Mouse (Mus musculus) heart, embryonic 10.5 days (tissue): ENCODE data around the gene Arhgap19. TPM values are rescaled to one million over a fixed set of nuclear protein-coding genes. Genes with fewer than 3 reads are reported as not detected.

Experiments
- DNase-seq: peaks from one replicate; pipeline ENCODE4 v3.0.0-alpha.2; 2017; ENCODE audit warnings: low spot score
- H3K27ac ChIP-seq: fragments of 300-500 bp; sonication (generic); 2 replicates; pipeline ENCODE4 v1.5.1; 2016; ENCODE audit warnings: mild to moderate bottlenecking
- H3K27me3 ChIP-seq: fragments of 300-500 bp; sonication (generic); 2 replicates; pipeline ENCODE4 v1.6.1; 2016; ENCODE audit warnings: mild to moderate bottlenecking; ENCODE audit not compliant: poor library complexity, insufficient read depth, severe bottlenecking
- H3K36me3 ChIP-seq: fragments of 300-500 bp; sonication (generic); 2 replicates; pipeline ENCODE4 v1.6.1; 2016; ENCODE audit warnings: mild to moderate bottlenecking, moderate library complexity
- H3K4me1 ChIP-seq: fragments of 300-500 bp; sonication (generic); 2 replicates; pipeline ENCODE4 v1.6.1; 2016; ENCODE audit warnings: mild to moderate bottlenecking
- H3K4me3 ChIP-seq: fragments of 300-500 bp; sonication (generic); 2 replicates; pipeline ENCODE4 v1.5.1; 2016; ENCODE audit warnings: mild to moderate bottlenecking, moderate library complexity
- H3K9me3 ChIP-seq: fragments of 300-500 bp; sonication (generic); 2 replicates; pipeline ENCODE4 v1.6.1; 2016; ENCODE audit warnings: mild to moderate bottlenecking, moderate library complexity
- WGBS: fragments of 180-500 bp; shearing (Covaris S2); methylation state at CpG from one replicate; pipeline ENCODE4 v1.1.7; 2016; 5-methylcytosine and 5-hydroxymethylcytosine counted together
- polyA plus RNA-seq: library from polyadenylated mRNA; unstranded; fragments of >200 nt; fragmentation: Nextera tagmentation; extraction: Ambion mirVana; gene quantifications from 2 replicates; pipeline ENCODE4 v1.2.1, GENCODE M21; 2016

Gene Arhgap19
- polyA plus RNA-seq, 1 experiment from 2014 or later, result 29.5 TPM

DNA sequence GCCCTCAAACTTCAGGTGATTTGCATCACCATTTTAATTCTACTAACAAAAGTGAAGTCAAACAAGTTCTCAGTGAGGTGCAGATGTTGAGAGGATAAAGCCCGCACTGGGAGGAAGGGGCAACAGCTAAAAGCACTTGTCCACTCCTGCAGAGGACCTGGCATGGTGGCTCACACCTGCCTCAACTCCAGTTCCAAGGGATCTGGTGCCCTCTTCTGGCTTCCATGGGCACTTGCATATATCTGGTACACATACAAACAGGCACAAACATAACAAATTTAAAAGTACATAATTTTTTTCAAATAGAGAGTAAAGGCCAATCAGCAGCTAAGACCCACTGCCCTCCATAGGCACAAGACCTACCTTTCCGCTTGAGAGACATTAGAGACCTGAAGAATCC, 10.5 kb downstream of the Arhgap19 start:
- Histone ChIP-seq H3K9me3 (no peaks in the 10 kb centered on the region), H3K4me1 (0 out of 2 replicates have a peak, but pooled peaks cover 6% of the 10 kb centered on the region), H3K36me3 (peaks cover 28% of the 10 kb centered on the region), H3K27ac (no peak overlapping the region), H3K4me3 (no peak overlapping the region), H3K27me3 (no peaks in the 10 kb centered on the region)
- DNase-seq, result no peak
- WGBS, result 86% methylated on average over 2 of the region's 2 CpGs

DNA sequence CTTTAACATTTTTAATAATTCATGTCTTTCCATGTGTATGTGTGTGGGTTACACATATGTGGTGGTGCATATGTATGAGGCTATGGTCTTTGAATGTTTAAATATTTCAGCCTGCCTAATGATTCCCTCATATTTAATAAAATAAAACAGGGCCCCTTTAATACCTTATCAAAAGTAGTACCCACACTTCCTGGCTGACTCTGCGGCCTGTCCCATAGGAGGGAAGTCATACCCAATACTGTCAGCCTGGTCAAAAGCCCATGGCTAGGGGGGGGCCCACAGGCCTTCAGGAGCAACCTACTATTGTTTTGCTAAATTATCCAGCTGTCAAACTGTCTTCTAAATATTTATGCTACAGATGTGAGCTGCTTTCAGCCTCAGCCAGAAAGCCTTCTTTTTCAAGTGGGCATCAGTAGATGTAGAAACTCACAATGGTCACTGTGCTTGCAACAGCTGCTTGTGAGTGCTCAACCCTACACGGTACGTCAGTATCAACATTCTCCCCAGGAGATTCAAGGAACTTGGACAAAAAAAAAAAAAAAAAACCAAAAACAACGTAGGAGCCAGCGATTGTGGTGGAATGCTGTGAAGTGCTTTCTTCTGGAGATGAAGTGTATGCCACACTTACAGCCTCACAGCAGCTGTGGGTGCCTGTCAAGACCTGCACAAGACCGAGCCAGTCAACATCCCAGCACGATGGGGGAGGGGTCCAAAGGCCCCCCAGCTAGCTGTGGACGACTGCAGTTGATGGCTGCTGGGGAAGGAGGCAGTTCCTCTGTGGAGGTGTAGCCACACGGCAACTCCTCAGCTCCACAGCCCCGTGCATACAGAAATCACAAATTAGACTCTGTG, 12.5 kb downstream of the Arhgap19 start:
- Histone ChIP-seq H3K4me3 (no peak overlapping the region), H3K27me3 (no peaks in the 10 kb centered on the region), H3K27ac (no peak overlapping the region), H3K4me1 (0 out of 2 replicates have a peak, but pooled peaks cover 6% of the 10 kb centered on the region), H3K9me3 (no peaks in the 10 kb centered on the region), H3K36me3 (peaks cover 43% of the 10 kb centered on the region)
- DNase-seq, result no peak
- 61% methylated on average over 10 of the region's 10 CpGs for WGBS

DNA sequence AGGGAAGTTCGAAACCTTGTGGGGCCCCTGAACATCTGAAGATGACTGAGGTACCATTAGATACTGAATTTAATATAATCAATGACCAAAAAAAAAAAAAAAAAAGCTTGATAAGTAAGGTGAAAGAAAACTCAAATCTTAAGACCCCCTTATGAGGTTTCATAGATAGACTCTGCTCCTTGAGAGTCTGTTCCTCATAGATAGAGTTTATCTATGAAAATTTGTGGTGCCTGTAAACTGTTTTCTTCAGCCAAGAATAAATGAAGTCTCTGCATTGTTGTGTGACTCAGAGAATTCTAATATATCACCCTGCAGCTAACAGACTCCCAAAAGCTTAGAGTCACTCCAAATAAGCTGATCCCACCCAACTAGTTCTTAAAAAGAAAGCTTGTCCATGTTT, 15.0 kb downstream of the Arhgap19 start:
- Histone ChIP-seq H3K27me3 (no peaks in the 10 kb centered on the region), H3K27ac (no peak overlapping the region), H3K4me1 (0 out of 2 replicates have a peak, but pooled peaks cover 2% of the 10 kb centered on the region), H3K36me3 (peaks cover 58% of the 10 kb centered on the region), H3K4me3 (no peak overlapping the region), H3K9me3 (no peaks in the 10 kb centered on the region)
- DNase-seq, result no peak
- WGBS, result 96% methylated on average over 1 of the region's 1 CpGs

DNA sequence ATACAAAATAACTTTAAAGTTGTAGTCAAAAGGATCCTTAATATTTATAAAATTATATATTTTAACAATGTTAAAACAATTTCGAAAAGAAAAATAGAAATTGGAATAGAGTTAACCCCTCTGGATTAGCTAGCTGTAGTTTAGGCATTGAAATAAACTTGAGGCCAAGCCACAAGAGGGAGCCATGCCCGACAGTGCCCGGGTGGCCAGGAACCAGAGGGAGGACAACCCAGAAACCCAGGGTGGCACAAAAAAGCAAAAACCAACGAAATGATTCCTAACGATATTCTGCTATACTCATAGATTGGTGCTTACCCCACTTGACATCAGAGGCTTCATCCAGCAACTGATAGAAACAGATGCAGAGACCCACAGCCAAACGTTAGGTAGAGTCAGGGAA, 24.3 kb downstream of the Arhgap19 start:
- Histone ChIP-seq H3K9me3 (no peaks in the 10 kb centered on the region), H3K27ac (no peak overlapping the region), H3K4me3 (no peak overlapping the region), H3K36me3 (peaks cover 79% of the 10 kb centered on the region), H3K27me3 (no peaks in the 10 kb centered on the region), H3K4me1 (no peaks in the 10 kb centered on the region)
- WGBS, result 87% methylated on average over 6 of the region's 6 CpGs
- DNase-seq, result no peak

DNA sequence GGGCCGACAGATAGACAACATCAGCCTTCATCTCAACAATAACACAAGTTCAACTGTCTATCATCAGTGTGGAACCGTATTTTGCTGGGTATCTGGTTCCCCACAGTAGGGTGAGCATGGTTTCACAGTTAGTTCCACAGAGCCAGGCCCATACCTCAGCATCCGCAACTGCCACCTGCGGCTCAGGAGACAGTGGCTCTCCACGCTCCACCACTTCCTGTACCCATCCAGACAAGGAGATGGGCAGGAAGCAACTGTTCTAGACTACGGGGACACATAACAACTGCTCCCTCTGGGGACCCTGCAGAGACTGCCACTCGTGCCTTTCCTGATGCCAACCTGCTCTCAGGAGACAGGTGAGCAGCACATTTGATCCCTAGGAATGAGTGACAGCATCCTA, 33.1 kb downstream of the Arhgap19 start:
- Histone ChIP-seq H3K36me3 (peaks cover 61% of the 10 kb centered on the region), H3K4me3 (no peak overlapping the region), H3K9me3 (no peaks in the 10 kb centered on the region), H3K27me3 (no peaks in the 10 kb centered on the region), H3K4me1 (no peaks in the 10 kb centered on the region), H3K27ac (no peak overlapping the region)
- no peak for DNase-seq
- 90% methylated on average over 7 of the region's 7 CpGs for WGBS

DNA sequence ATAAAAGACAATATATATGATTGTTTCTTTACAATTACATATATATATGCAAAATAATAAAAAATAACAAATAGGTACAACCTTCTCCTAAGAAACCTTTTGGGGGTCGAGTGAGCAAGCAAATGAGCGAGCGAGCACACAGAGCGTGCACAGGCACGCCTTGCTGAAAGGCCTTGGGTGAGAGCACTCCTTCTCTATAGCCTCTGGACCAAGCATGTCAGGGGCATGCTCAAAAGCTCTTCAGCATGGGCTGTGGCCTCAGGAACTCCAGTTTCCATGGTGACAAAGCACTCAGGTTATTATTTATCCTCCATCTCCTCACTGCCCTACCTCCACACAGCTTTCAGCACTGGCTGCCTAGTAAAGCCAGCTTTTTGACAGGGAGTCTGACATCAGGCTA, 35.2 kb downstream of the Arhgap19 start:
- Histone ChIP-seq H3K4me3 (no peak overlapping the region), H3K27me3 (no peaks in the 10 kb centered on the region), H3K9me3 (no peaks in the 10 kb centered on the region), H3K27ac (no peak overlapping the region), H3K36me3 (peaks cover 45% of the 10 kb centered on the region), H3K4me1 (0 out of 2 replicates have a peak, but pooled peaks cover 2% of the 10 kb centered on the region)
- 89% methylated on average over 5 of the region's 5 CpGs for WGBS
- no peak for DNase-seq

DNA sequence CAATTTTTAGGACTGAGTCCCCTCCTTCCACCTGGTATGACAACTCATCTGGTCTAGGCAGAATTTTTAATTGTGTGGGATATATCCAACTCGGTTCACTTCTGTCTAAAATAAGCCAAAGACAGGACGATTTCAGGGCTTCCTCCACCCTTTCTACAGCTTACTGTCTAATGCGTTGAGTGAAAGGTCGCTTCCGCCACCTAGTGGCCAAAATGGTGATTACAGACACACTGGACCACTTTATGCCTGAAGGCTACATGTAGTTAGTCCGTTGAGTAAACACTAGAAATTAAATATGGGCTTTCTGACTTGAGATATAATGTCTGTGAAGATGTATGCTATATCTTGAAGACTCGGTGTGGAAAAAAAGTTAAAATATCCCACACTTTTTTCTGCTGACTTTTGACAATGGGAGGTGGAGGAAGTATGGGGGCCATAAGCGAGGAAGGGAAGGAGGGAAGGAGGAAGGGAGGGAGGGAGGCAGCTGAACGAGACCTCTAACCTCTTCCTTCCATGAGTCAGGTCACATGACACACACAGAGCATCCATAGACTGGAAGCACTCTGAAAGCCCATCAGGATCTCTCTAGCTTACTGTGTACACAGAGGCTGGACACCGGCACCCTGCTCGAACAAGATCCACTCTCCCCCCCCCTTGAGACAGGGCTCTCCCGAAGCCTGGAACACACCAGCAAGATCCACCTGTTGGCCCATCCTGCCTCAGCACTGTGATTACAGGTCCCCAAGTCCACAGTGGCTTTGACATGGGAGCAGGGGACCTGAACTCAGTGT, 37.8 kb downstream of the Arhgap19 start:
- Histone ChIP-seq H3K9me3 (no peaks in the 10 kb centered on the region), H3K4me3 (no peak overlapping the region), H3K27me3 (no peaks in the 10 kb centered on the region), H3K4me1 (0 out of 2 replicates have a peak, but pooled peaks cover 3% of the 10 kb centered on the region), H3K27ac (no peak overlapping the region), H3K36me3 (peaks cover 23% of the 10 kb centered on the region)
- 36% methylated on average over 12 of the region's 12 CpGs for WGBS
- peak; percentile 86 for DNase-seq

DNA sequence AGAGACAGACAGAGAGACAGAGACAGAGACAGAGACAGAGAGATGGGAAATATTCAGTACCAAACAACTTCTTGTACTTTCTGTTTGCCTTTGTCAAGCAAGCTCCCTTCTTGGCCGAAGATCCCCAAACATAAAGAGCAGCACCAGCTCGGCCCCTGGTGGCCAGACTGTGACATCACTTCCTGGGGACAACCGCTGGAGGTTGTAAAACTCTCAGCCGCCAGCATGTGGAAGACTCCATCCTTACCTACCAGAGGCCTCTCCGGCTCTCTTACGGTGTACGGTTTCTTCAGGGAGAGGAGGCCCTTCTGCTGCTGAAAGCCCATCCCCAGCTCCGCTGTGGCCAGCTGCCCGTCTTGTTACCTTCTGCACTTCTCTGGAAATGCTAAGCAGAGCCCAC, 40.3 kb downstream of the Arhgap19 start:
- Histone ChIP-seq H3K4me1 (0 out of 2 replicates have a peak, but pooled peaks cover 3% of the 10 kb centered on the region), H3K27ac (no peak overlapping the region), H3K9me3 (no peaks in the 10 kb centered on the region), H3K36me3 (no peaks in the 10 kb centered on the region), H3K27me3 (no peaks in the 10 kb centered on the region), H3K4me3 (no peak overlapping the region)
- 46% methylated on average over 9 of the region's 9 CpGs for WGBS
- no peak for DNase-seq

DNA sequence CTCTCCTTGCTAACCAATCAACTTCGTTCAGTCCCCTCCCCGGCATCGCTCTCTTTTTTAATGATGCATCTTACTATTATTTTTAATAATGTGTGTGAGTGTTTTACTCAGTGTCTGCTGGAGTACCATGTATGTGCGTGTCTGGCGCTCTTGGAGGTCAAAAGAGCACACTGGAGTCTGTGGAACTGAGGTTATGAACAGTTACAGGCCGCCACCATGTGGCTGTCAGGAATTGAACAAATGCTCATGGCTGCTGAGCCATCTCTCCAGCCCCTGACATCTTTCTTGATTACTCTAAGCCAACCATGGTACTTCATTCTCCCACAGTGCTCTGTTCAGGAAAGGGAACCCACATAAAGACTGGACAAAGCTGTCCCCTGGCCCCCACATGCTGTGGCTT, 42.1 kb downstream of the Arhgap19 start:
- Histone ChIP-seq H3K36me3 (no peaks in the 10 kb centered on the region), H3K4me3 (no peak overlapping the region), H3K27ac (no peak overlapping the region), H3K4me1 (0 out of 2 replicates have a peak, but pooled peaks cover 3% of the 10 kb centered on the region), H3K27me3 (peaks cover 10% of the 10 kb centered on the region; the same call in 1 of the 2 replicates), H3K9me3 (no peaks in the 10 kb centered on the region)
- 81% methylated on average over 6 of the region's 6 CpGs for WGBS
- DNase-seq, result no peak

DNA sequence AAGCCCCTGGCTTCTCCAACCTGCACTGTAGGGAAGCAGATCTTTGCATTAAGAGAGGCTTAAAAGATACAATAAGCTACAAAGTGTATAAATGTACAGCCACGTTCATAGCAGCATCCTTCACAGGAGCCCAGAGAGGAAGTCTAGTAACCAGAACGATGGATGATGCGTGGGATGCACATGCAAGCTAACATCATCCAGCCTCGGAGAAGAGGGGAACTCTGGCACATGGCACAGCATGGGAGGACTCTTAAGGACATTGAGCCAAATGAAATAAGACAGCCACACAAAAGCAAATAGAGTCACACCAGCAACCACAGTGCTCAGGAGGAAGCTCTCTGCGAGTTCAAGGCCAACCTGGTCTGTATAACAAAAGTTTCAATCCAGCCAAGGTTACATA, 42.6 kb downstream of the Arhgap19 start:
- WGBS, result 87% methylated on average over 5 of the region's 5 CpGs
- H3K4me1 ChIP-seq, result 0 out of 2 replicates have a peak, but pooled peaks cover 3% of the 10 kb centered on the region
- no peaks in the 10 kb centered on the region for H3K9me3 ChIP-seq
- H3K4me3 ChIP-seq, result no peak overlapping the region
- peaks cover 11% of the 10 kb centered on the region; the same call in 1 of the 2 replicates for H3K27me3 ChIP-seq
- no peaks in the 10 kb centered on the region for H3K36me3 ChIP-seq
- no peak for DNase-seq
- H3K27ac ChIP-seq, result no peak overlapping the region

DNA sequence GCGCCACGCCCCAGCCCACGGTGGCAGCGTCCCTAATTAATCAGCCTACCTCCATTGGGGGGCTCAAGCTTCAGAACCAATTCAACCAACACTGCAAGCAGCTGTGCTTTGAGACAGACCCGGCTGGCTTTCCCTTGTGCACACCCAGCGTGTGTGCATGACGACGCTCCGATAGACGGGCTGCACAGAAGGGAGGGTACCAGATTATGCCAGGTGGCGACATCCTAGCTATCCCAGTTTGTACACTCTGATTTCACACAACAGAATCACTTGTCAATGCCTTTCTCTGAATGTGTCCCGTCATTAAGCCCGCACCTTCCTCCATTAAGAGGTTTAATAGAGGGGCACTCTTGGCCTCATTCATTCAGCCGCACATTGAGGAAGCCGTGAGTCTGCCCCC, 47.1 kb downstream of the Arhgap19 start:
- no peak overlapping the region for H3K4me3 ChIP-seq
- H3K9me3 ChIP-seq, result no peaks in the 10 kb centered on the region
- H3K4me1 ChIP-seq, result peaks cover 12% of the 10 kb centered on the region
- H3K27me3 ChIP-seq, result peaks cover 41% of the 10 kb centered on the region
- DNase-seq, result no peak
- no peak overlapping the region for H3K27ac ChIP-seq
- H3K36me3 ChIP-seq, result no peaks in the 10 kb centered on the region
- WGBS, result 82% methylated on average over 15 of the region's 15 CpGs

DNA sequence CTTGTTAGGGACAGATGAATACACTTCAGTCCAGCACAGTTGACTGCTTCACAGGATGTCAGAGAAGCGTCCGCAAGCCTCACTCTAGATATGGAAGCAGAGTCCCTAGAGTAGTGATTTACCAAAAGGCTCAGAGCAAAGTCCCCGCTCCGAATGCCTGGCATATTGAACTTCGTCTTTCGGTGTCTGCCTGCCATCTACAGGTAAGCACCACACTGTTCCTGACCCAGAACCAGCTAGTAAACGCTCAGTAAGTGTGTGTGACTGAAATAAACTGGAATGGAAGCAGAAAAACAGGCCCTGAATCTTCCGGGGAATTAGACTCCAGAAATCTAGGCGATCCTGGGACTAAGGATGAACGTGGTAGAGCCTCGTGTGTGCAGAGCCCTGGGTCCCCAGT, 49.9 kb downstream of the Arhgap19 start:
- Histone ChIP-seq H3K9me3 (no peaks in the 10 kb centered on the region), H3K27ac (no peak overlapping the region), H3K4me1 (peaks cover 12% of the 10 kb centered on the region), H3K4me3 (no peak overlapping the region), H3K36me3 (no peaks in the 10 kb centered on the region), H3K27me3 (peaks cover 65% of the 10 kb centered on the region)
- no peak for DNase-seq
- WGBS, result 67% methylated on average over 11 of the region's 11 CpGs

DNA sequence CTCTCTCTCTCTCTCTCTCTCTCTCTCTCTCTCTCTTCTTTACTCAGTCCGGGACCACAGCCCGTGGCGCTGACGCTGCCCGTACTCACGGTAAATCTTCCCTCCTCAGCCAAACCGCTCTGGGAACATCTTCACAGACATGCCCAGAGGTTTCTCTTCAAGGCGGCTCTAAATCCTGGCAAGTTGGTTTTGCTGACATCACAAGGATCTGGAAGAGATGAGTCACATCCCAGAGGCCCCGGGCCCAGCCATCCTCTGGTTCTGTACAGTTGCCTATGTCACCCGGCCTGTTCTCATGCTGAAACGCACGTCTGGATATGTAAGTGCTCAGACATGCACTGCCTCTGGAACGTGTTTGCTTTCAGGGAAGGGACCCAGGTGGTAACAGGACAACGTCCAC, 54.4 kb downstream of the Arhgap19 start:
- H3K4me3 ChIP-seq, result no peak overlapping the region
- no peak for DNase-seq
- H3K27ac ChIP-seq, result no peak overlapping the region

More for the DNA sequence above, 54.4 kb downstream of the Arhgap19 start:
- no peaks in the 10 kb centered on the region for H3K36me3 ChIP-seq
- peaks cover 87% of the 10 kb centered on the region for H3K27me3 ChIP-seq
- H3K4me1 ChIP-seq, result peaks cover 43% of the 10 kb centered on the region
- WGBS, result 83% methylated on average over 14 of the region's 14 CpGs
- no peaks in the 10 kb centered on the region for H3K9me3 ChIP-seq
